Mouse (Mus musculus) cerebral cortex, adult 2 months (tissue): Measurements from ENCODE around the gene Tmem141.

Source experiments
- WGBS: fragments of 180-500 bp; shearing (Covaris S2); methylation state at CpG from one replicate; pipeline ENCODE4 v1.1.7; 2018; 5-methylcytosine and 5-hydroxymethylcytosine counted together

Tmem141 gene

GRCm38 (mm10) chr2:25607761-25608622, 13.8 kb downstream of the Tmem141 start, which contains the start of gene Rabl6:
Rabl6 (minus strand) TSS chr2:25608521.
- WGBS = under 1% methylated on average over 80 of the region's 80 CpGs

GRCm38 (mm10) chr2:25602526-25602925, 19.3 kb downstream of the Tmem141 start:
- WGBS = 84% methylated on average over 5 of the region's 5 CpGs

- WGBS = 74% methylated on average over 2 of the region's 2 CpGs
Measured at GRCm38 (mm10) chr2:25600037-25600436, 21.8 kb downstream of the Tmem141 start.

- 77% methylated on average over 1 of the region's 1 CpGs for WGBS
Measured at GRCm38 (mm10) chr2:25598749-25599148, 23.1 kb downstream of the Tmem141 start.

GRCm38 (mm10) chr2:25596765-25597510, 24.9 kb downstream of the Tmem141 start:
- WGBS = 93% methylated on average over 5 of the region's 5 CpGs

GRCm38 (mm10) chr2:25591863-25592262, 29.9 kb downstream of the Tmem141 start:
- 65% methylated on average over 2 of the region's 2 CpGs for WGBS

- WGBS = 83% methylated on average over 8 of the region's 8 CpGs
Measured at GRCm38 (mm10) chr2:25588227-25588907, 33.4 kb downstream of the Tmem141 start.

GRCm38 (mm10) chr2:25587290-25587689, 34.5 kb downstream of the Tmem141 start:
- 92% methylated on average over 8 of the region's 8 CpGs for WGBS

- 52% methylated on average over 3 of the region's 3 CpGs for WGBS
Measured at GRCm38 (mm10) chr2:25585601-25586000, 36.2 kb downstream of the Tmem141 start.

- 59% methylated on average over 4 of the region's 4 CpGs for WGBS
Measured at GRCm38 (mm10) chr2:25584856-25585255, 36.9 kb downstream of the Tmem141 start.

GRCm38 (mm10) chr2:25584152-25584551, 37.7 kb downstream of the Tmem141 start:
- WGBS = 84% methylated on average over 3 of the region's 3 CpGs

- 50% methylated on average over 4 of the region's 4 CpGs for WGBS
Measured at GRCm38 (mm10) chr2:25583571-25583970, 38.2 kb downstream of the Tmem141 start.

GRCm38 (mm10) chr2:25583120-25583481, 38.7 kb downstream of the Tmem141 start:
- 58% methylated on average over 6 of the region's 6 CpGs for WGBS

GRCm38 (mm10) chr2:25582466-25583119, 39.2 kb downstream of the Tmem141 start:
- WGBS = 35% methylated on average over 12 of the region's 12 CpGs

GRCm38 (mm10) chr2:25581901-25582301, 39.9 kb downstream of the Tmem141 start:
- WGBS = 4% methylated on average over 6 of the region's 6 CpGs

GRCm38 (mm10) chr2:25581294-25581864, 40.4 kb downstream of the Tmem141 start, which contains the start of gene Ajm1:
Ajm1 (minus strand) TSS chr2:25581757.
- 3% methylated on average over 19 of the region's 19 CpGs for WGBS

GRCm38 (mm10) chr2:25580621-25581101, 41.1 kb downstream of the Tmem141 start:
- 17% methylated on average over 6 of the region's 6 CpGs for WGBS

- WGBS = 27% methylated on average over 27 of the region's 27 CpGs
Measured at GRCm38 (mm10) chr2:25579737-25580460, 41.9 kb downstream of the Tmem141 start.

- WGBS = 42% methylated on average over 77 of the region's 77 CpGs
Measured at GRCm38 (mm10) chr2:25578796-25579736, 42.7 kb downstream of the Tmem141 start.
